Mouse (Mus musculus): ENCODE measurements around the gene Polr3g. TPM values are rescaled to one million over a fixed set of nuclear protein-coding genes. Genes with fewer than 3 reads are reported as not detected.

The Polr3g gene
- polyA plus RNA-seq, 1 experiment from 2014 or later = 9.0 TPM

Other genes with a start within 250 kb of the Polr3g start
- 28.5 and 35.7 TPM in 2 replicates for gene Adgrv1, start 77.9 kb downstream of the Polr3g start, polyA plus RNA-seq (2016; fragmentation: Nextera tagmentation; extraction: Ambion mirVana)
- gene Lysmd3, start 53.4 kb downstream of the Polr3g start, polyA plus RNA-seq (2016; fragmentation: Nextera tagmentation; extraction: Ambion mirVana) = 28.4 and 29.9 TPM in 2 replicates
- gene Mblac2, start 328 bp upstream of the Polr3g start, polyA plus RNA-seq (2016; fragmentation: Nextera tagmentation; extraction: Ambion mirVana) = 9.9 and 10.1 TPM in 2 replicates
- 228 and 245 TPM in 2 replicates for gene Cetn3, start 72.1 kb upstream of the Polr3g start, polyA plus RNA-seq (2016; fragmentation: Nextera tagmentation; extraction: Ambion mirVana)

Data from hindbrain, embryonic 12.5 days (tissue).